Mouse (Mus musculus) kidney, adult 2 months (tissue): ENCODE measurements around the gene Uap1l1.

Experiments used
- CTCF ChIP-seq: fragments of 200-500 bp; conservative IDR thresholded peaks from 2 replicates; pipeline ENCODE4 v1.5.1; 2011; ENCODE audit warnings: low read depth, mild to moderate bottlenecking, control low read depth, low read length, moderate library complexity, mixed read lengths; ENCODE audit not compliant: insufficient read depth, insufficient read length
- POLR2A ChIP-seq: fragments of 200-500 bp; IDR thresholded peaks from one replicate; pipeline ENCODE4 v1.6.1; 2011; ENCODE audit warnings: low read depth, low read length, control low read depth

DNA sequence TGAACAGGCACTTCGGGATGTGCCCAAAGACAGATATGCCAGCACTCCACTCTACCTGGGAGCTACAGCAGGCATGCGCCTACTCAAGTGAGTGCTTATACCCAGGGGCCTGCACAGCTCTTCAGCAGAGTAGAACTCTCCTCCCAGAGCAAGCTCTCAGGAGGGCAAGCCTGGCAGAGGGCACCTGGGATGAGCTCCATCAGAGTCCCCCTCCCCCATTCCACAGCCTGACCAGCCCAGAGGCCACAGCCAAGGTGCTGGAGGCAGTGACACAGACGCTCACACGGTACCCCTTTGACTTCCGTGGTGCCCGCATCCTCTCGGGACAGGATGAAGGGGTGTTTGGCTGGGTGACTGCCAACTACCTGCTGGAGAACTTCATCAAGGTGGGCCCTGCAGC lies 32.6 kb upstream of the Uap1l1 start:
- TF ChIP-seq POLR2A (no peak), CTCF (no peak)
